Mouse (Mus musculus) embryonic fibroblast, embryonic 13.5 days (primary cell): ENCODE results near the gene Cdk5r2.

Experiments used
- CTCF ChIP-seq: IDR thresholded peaks from 2 replicates; pipeline ENCODE4 v1.5.1; 2011; ENCODE audit warnings: mild to moderate bottlenecking, control low read depth, low read length, moderate library complexity, borderline replicate concordance; ENCODE audit not compliant: insufficient read depth
- POLR2A ChIP-seq: IDR thresholded peaks from 2 replicates; pipeline ENCODE4 v1.6.1; 2011; ENCODE audit warnings: low read depth, mild to moderate bottlenecking, control low read depth, low read length, moderate library complexity

DNA sequence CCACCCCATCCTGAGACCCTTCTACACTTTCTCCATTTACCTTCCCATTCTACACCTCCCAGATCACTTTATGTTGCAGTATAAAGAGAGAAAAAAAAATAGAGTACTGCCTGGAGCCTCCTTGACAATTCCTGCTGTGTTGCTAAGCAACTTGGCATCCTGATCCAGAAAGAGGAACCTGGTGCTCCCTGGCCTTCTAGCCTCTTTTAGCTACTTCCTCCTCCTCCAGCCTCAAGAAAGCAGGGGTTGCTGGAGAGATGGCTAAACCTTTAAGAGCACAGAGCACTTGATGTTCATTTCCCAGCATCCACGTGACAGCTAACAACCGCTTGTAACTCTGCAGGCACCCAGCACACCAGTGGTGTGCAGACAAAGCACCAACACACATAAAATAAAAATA lies 17.5 kb downstream of the Cdk5r2 start:
- TF ChIP-seq CTCF (no peak), POLR2A (no peak)
